Mouse (Mus musculus) midbrain, embryonic 12.5 days (tissue): ENCODE measurements around the gene Cib2. TPM values are rescaled to one million over a fixed set of nuclear protein-coding genes. Genes with fewer than 3 reads are reported as not detected.
A peak's percentile ranks its signal among the peaks of the same experiment; 100 is the strongest.

Experiments used
- ATAC-seq: fragments of 200-750 bp; cut with Nextera tagmentation; 2 replicates; pipeline ENCODE4 v1.8.0; 2017; ENCODE audit warnings: low read depth, moderate TSS enrichment, moderate library complexity; ENCODE audit not compliant: low FRiP score
- H3K27ac ChIP-seq: fragments of 300-500 bp; sonication (generic); replicated peaks from 2 replicates; pipeline ENCODE4 v1.5.1; 2016; ENCODE audit warnings: mild to moderate bottlenecking
- H3K27me3 ChIP-seq: fragments of 300-500 bp; sonication (generic); 2 replicates; pipeline ENCODE4 v1.6.1; 2016; ENCODE audit warnings: mild to moderate bottlenecking
- H3K36me3 ChIP-seq: fragments of 300-500 bp; sonication (generic); 2 replicates; pipeline ENCODE4 v1.6.1; 2016
- H3K4me1 ChIP-seq: fragments of 300-500 bp; sonication (generic); 2 replicates; pipeline ENCODE4 v1.6.1; 2016
- H3K4me2 ChIP-seq: fragments of 300-500 bp; sonication (generic); replicated peaks from 2 replicates; pipeline ENCODE4 v1.6.1; 2016; ENCODE audit warnings: mild to moderate bottlenecking, moderate library complexity
- H3K4me3 ChIP-seq: fragments of 300-500 bp; sonication (generic); 2 replicates; pipeline ENCODE4 v1.5.1; 2016; ENCODE audit warnings: mild to moderate bottlenecking
- H3K9ac ChIP-seq: fragments of 300-500 bp; sonication (generic); replicated peaks from 2 replicates; pipeline ENCODE4 v1.6.1; 2016; ENCODE audit warnings: mild to moderate bottlenecking, moderate library complexity
- H3K9me3 ChIP-seq: fragments of 300-500 bp; sonication (generic); 2 replicates; pipeline ENCODE4 v1.6.1; 2016; ENCODE audit warnings: mild to moderate bottlenecking
- WGBS: fragments of 180-500 bp; shearing (Covaris S2); methylation state at CpG from one replicate; pipeline ENCODE4 v1.1.7; 2016; 5-methylcytosine and 5-hydroxymethylcytosine counted together
- polyA plus RNA-seq: library from polyadenylated mRNA; unstranded; fragments of >200 nt; fragmentation: Nextera tagmentation; extraction: Ambion mirVana; gene quantifications from 2 replicates; pipeline ENCODE4 v1.2.1, GENCODE M21; 2016

Gene Cib2
- polyA plus RNA-seq, 1 experiment from 2014 or later = 17.4 TPM

DNA sequence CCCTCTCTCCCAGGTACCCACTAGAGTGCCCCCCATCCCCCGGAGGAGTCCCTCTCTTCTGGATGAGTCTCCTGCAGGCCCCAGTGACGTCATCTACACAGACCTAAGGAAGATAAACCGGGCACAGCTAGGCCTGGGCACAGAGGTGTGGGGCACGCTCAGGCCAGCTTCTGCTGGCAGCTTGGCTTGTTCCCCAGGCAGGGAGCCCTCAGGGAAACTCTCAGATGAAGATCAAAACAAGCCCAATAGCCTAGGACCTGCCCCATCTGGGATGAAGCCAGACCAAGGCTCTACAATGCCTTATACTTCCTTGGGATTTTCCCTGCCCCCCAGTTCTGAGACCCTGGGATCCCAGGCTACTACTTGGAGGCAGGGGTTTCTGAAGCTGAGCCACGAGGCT, 19.2 kb downstream of the Cib2 start:
- no peaks in the 10 kb centered on the region for H3K36me3 ChIP-seq
- H3K27ac ChIP-seq = no peak overlapping the region
- no peak overlapping the region for H3K4me2 ChIP-seq
- no peak for ATAC-seq
- H3K4me1 ChIP-seq = peaks cover 5% of the 10 kb centered on the region; the same call in 1 of the 2 replicates
- H3K9ac ChIP-seq = no peak overlapping the region
- no peaks in the 10 kb centered on the region for H3K9me3 ChIP-seq
- H3K4me3 ChIP-seq = no peak overlapping the region
- H3K27me3 ChIP-seq = no peaks in the 10 kb centered on the region
- 75% methylated on average over 5 of the region's 5 CpGs for whole genome bisulfite sequencing

DNA sequence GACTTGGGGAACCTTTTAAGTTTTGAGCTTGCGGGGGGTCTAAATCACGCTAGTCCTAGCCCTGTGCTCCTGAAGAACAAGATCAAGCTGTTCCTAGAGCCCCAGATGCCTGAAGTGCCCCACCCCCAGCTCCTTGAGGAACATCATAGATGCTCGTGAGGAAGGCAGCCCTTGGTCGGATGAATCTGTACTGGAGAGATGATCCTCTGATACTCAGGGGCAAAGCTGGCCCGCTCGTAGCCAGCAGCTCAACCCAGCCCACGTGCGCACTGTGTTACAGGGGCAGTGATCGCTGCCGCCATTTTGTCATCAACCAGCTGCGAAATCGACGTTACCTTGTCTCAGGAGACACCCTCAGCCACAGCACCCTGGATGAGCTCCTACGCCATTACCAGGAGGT, 21.3 kb downstream of the Cib2 start, which contains the start of gene Sh2d7:
TSS of gene Sh2d7 (plus strand) at position 301 of the 400 bp plus-strand sequence.
- Histone ChIP-seq H3K36me3 (no peaks in the 10 kb centered on the region), H3K4me1 (peaks cover 14% of the 10 kb centered on the region; the same call in 1 of the 2 replicates), H3K27ac (no peak within 1 kb of the TSS), H3K4me3 (no peak within 1 kb of the TSS), H3K9ac (no peak within 1 kb of the TSS), H3K9me3 (no peaks in the 10 kb centered on the region), H3K4me2 (no peak within 1 kb of the TSS), H3K27me3 (no peaks in the 10 kb centered on the region)
- no peak for ATAC-seq
- 95% methylated on average over 14 of the region's 14 CpGs for WGBS

DNA sequence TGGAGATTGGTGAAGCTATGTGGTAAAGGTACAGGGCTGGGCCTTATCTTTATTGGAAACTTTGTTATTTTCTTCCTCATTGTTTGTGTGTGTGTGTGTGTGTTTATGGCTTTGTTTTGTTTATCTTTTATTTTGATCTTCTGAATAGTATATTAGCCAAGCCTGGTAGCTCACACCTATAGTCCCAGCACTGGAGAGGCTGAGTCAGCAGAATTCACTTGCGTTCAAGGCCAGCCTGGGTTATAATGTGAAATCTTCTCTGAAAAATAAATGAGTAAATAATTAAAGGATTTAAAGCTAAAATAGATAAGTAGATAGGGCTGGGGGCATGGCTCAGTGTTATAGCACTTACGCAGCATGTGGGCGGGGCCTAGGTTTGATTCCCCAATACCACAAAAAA, 21.8 kb downstream of the Cib2 start:
- Histone ChIP-seq H3K4me2 (no peak overlapping the region), H3K9ac (no peak overlapping the region), H3K4me1 (peaks cover 16% of the 10 kb centered on the region; the same call in 1 of the 2 replicates), H3K4me3 (no peak overlapping the region), H3K27ac (no peak overlapping the region), H3K36me3 (no peaks in the 10 kb centered on the region), H3K27me3 (no peaks in the 10 kb centered on the region), H3K9me3 (no peaks in the 10 kb centered on the region)
- 96% methylated on average over 3 of the region's 3 CpGs for WGBS
- no peak for ATAC-seq

DNA sequence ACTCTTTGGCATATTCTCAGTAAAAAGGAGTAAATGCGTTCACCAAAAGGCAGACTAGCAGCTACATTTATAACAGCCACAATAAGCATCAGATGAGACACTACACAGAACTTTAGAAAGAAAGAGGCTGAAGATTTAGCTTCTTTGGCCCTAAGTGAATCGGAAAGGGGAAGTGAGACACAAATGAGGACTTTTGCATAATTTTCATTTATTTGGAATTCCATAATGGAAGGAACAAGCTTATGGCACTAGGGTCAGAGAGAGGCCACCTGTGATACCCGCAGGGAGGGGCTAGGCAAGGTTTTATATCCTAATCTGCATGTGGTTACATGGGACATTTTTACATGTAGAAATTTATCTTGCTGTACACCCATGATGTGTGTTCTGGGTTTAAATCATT, 22.5 kb downstream of the Cib2 start:
- Histone ChIP-seq H3K4me3 (no peak overlapping the region), H3K9ac (no peak overlapping the region), H3K4me1 (peaks cover 16% of the 10 kb centered on the region; the same call in 1 of the 2 replicates), H3K27me3 (no peaks in the 10 kb centered on the region), H3K4me2 (no peak overlapping the region), H3K27ac (no peak overlapping the region), H3K9me3 (no peaks in the 10 kb centered on the region), H3K36me3 (no peaks in the 10 kb centered on the region)
- ATAC-seq = no peak
- WGBS = 85% methylated on average over 3 of the region's 3 CpGs

DNA sequence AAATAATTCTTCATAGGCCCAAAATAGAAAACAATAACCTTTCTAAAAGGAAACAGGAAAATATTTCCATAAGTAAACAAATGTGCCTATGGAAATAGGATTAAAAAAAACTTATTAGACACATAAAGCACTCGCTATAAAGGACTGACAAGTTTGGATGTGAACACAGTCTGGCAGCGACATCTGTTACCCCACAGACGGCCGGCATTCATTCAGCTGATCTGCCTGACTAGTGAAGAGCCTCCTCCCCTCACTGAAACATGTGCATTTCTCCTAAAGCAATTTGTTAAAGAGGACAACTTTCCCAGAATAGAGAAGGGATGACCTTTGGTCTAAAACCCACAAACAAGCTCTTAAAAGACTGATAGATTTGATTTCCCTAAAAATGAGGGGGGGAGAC, 23.0 kb downstream of the Cib2 start:
- WGBS = 30% methylated on average over 4 of the region's 4 CpGs
- ATAC-seq = no peak
- Histone ChIP-seq H3K9ac (no peak overlapping the region), H3K36me3 (no peaks in the 10 kb centered on the region), H3K27me3 (no peaks in the 10 kb centered on the region), H3K27ac (no peak overlapping the region), H3K9me3 (no peaks in the 10 kb centered on the region), H3K4me1 (peaks cover 16% of the 10 kb centered on the region; the same call in 1 of the 2 replicates), H3K4me3 (no peak overlapping the region), H3K4me2 (no peak overlapping the region)

DNA sequence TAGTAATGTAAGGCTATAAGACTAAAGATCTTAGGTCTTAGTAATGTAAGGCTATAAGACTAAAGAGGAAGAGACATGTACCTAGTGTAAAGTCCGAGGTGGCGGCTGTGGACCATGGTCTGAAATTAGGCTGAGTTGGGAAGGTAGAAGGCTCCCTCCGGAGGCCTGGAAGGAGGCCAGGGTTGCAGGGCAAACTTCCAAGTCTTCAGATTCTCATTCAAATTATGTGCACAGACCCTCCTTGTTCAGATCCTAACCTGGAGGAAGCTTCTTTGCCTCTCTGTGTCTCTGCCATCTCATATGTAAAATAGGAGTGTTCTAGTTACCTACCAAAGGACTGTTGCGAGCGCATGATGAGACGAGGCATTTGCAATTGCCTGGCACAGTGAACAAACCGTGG, 23.8 kb downstream of the Cib2 start:
- WGBS = 82% methylated on average over 7 of the region's 7 CpGs
- Histone ChIP-seq H3K4me2 (no peak overlapping the region), H3K27ac (no peak overlapping the region), H3K27me3 (no peaks in the 10 kb centered on the region), H3K9me3 (no peaks in the 10 kb centered on the region), H3K4me3 (no peak overlapping the region), H3K9ac (no peak overlapping the region), H3K36me3 (no peaks in the 10 kb centered on the region), H3K4me1 (peaks cover 16% of the 10 kb centered on the region; the same call in 1 of the 2 replicates)
- ATAC-seq = no peak

DNA sequence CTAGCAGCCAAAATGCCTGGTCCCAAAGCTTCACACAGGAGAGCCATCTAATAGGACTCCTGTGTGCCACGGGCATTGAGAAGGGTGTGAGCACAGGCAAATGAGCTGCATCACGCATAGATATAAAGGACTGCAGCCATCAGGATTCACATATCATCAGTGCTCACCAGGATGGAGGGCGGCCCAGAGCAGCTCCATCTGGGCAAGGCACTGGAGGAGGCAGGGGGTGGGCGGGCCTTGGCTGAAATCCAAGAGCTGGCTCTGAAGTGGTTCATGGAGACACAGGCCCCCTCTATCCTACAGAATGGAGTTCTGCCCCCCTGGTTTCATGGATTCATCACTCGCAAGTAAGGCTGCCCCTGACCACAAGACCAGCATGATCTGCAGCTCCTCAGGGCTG, 26.0 kb downstream of the Cib2 start:
- H3K27ac ChIP-seq = no peak overlapping the region

DNA sequence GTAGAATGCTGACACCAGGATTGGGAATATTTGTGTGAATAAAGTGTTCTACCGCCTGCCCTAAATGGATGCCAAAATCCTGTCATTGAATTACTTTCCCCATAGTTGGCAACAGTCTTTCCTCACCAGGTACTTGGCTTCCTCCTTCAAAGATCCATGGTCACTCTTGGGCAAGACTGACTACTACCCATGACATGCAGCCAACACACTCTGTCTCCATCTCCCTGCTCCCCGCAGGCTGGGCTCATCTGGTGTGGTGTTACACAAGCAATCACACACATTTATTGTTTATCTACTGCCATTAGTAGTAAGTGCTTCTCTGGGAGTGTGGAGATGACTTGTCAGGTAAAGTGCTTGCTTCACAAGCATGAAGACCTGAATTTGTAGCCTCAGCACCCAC, 27.1 kb downstream of the Cib2 start:
- H3K27ac ChIP-seq = no peak overlapping the region
- no peak overlapping the region for H3K9ac ChIP-seq
- no peak overlapping the region for H3K4me3 ChIP-seq
- H3K4me2 ChIP-seq = no peak overlapping the region
- H3K4me1 ChIP-seq = peaks cover 16% of the 10 kb centered on the region; the same call in 1 of the 2 replicates
- no peaks in the 10 kb centered on the region for H3K36me3 ChIP-seq
- 96% methylated on average over 2 of the region's 2 CpGs for WGBS
- no peak for ATAC-seq
- no peaks in the 10 kb centered on the region for H3K9me3 ChIP-seq
- no peaks in the 10 kb centered on the region for H3K27me3 ChIP-seq

More for the DNA sequence above, 26.0 kb downstream of the Cib2 start:
- Histone ChIP-seq H3K4me2 (no peak overlapping the region), H3K4me1 (peaks cover 16% of the 10 kb centered on the region; the same call in 1 of the 2 replicates), H3K9ac (no peak overlapping the region), H3K36me3 (no peaks in the 10 kb centered on the region), H3K4me3 (no peak overlapping the region), H3K9me3 (no peaks in the 10 kb centered on the region), H3K27me3 (no peaks in the 10 kb centered on the region)
- peak; percentile 63 for ATAC-seq
- WGBS = 68% methylated on average over 5 of the region's 5 CpGs

DNA sequence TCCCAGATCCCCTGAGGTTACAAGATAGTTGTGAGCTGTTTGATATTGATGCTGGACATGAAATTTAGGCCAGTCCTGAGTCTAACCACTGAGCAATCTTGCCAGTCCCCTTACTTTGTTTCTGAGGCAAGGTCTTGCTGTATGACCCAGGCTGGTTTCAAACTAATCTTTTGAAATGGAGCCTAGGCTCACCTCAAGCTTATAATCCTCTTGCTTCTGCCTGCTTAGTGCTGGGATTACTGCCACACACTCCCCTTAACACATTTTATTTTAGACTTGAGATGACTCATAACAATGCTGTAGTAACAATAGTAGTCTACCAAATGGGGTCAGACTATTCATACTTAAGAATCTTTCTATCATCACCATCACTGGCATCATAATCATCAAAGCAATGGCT, 28.6 kb downstream of the Cib2 start:
- Histone ChIP-seq H3K4me3 (no peak overlapping the region), H3K27ac (no peak overlapping the region), H3K9ac (no peak overlapping the region), H3K4me2 (no peak overlapping the region), H3K27me3 (no peaks in the 10 kb centered on the region), H3K9me3 (no peaks in the 10 kb centered on the region), H3K4me1 (peaks cover 14% of the 10 kb centered on the region; the same call in 1 of the 2 replicates), H3K36me3 (no peaks in the 10 kb centered on the region)
- ATAC-seq = no peak

DNA sequence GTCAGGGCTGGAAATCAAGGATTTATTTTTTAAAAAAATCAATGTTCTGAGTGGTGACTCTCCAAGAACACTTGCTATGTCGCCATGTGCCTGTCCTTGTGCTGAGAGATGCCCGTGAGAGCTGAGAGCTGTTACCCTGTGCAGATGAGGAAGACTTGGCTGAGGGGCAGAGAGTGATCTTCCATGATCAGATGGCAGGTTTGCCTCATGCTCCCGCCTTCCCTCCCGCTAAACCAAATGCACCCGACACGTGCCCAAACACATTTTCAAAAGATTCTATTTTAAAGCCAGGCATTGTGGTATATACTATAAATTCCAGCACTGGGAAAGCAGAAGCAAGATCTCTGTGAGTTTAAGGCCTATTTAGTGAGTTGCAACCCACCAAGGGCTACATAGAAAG, 29.2 kb downstream of the Cib2 start:
- Histone ChIP-seq H3K4me2 (no peak overlapping the region), H3K4me1 (peaks cover 11% of the 10 kb centered on the region; the same call in 1 of the 2 replicates), H3K4me3 (no peak overlapping the region), H3K27me3 (no peaks in the 10 kb centered on the region), H3K27ac (no peak overlapping the region), H3K36me3 (no peaks in the 10 kb centered on the region), H3K9me3 (no peaks in the 10 kb centered on the region), H3K9ac (no peak overlapping the region)
- ATAC-seq = no peak
- WGBS = 89% methylated on average over 6 of the region's 6 CpGs

DNA sequence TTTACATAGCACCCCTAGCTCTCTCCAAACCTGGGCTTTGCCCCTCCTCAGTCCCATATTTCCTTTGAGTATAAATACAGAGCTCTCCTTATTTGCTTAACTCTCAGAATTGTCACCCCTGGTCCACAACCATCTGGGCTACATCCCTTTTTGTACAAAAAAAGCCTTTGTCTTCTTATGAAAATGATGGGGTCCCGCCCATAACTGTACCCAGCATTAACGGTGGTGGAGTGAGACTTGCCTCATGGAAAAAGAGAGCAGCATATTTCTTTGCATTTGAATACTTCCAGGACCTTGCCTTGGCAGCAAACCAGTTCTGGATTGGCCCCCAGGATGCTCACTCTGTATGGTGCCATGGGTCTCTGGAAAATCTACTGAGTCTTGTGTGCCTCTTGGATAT, 30.1 kb downstream of the Cib2 start:
- Histone ChIP-seq H3K4me2 (no peak overlapping the region), H3K4me3 (no peak overlapping the region), H3K4me1 (peaks cover 11% of the 10 kb centered on the region; the same call in 1 of the 2 replicates), H3K36me3 (no peaks in the 10 kb centered on the region), H3K9ac (no peak overlapping the region), H3K27ac (no peak overlapping the region), H3K27me3 (no peaks in the 10 kb centered on the region), H3K9me3 (no peaks in the 10 kb centered on the region)
- ATAC-seq = no peak
- 82% methylated on average over 2 of the region's 2 CpGs for WGBS

DNA sequence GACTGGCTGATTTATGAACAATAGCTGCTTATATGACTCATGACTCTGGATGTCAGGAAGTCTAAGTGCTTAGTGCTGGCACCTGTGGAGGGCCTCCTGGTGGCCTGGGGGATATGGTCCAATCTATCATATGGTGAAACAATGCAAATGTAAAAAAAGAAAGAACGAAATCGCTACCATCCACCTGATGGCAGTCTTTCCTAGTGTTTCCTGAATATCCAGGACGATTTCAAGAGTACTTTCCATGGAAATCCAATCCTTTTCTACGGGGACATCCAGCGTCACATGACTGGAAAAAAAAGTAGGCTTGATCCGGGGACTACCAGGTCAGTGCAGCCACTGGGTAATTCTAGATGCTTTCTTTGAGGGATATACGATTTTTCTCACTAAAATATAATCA, 32.3 kb downstream of the Cib2 start:
- no peaks in the 10 kb centered on the region for H3K9me3 ChIP-seq
- no peak overlapping the region for H3K27ac ChIP-seq
- no peak overlapping the region for H3K4me2 ChIP-seq
- no peak overlapping the region for H3K9ac ChIP-seq
- no peak for ATAC-seq
- H3K27me3 ChIP-seq = no peaks in the 10 kb centered on the region
- no peaks in the 10 kb centered on the region for H3K36me3 ChIP-seq
- WGBS = 81% methylated on average over 7 of the region's 7 CpGs
- no peak overlapping the region for H3K4me3 ChIP-seq
- no peaks in the 10 kb centered on the region for H3K4me1 ChIP-seq

DNA sequence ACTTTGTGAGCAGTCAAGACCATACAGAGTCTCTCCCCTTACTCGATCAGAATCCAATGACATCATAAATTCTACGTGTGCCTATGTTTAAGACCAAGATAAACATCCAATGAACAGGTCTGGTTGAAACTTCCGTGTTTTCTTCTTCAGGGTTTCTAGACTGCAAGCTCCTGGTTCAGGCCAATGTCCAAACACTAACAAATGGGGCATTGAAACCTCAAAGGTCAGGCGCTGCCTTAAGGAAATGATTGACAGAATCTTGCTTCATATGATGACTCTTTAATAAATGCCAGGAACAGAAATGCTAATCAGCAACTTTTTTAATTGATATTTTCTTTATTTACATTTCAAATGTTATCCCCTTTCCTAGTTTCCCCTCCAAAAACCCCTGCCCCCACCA, 39.7 kb downstream of the Cib2 start:
- Histone ChIP-seq H3K4me2 (no peak overlapping the region), H3K9me3 (no peaks in the 10 kb centered on the region), H3K4me1 (no peaks in the 10 kb centered on the region), H3K9ac (no peak overlapping the region), H3K27ac (no peak overlapping the region), H3K4me3 (no peak overlapping the region), H3K36me3 (no peaks in the 10 kb centered on the region), H3K27me3 (no peaks in the 10 kb centered on the region)
- WGBS = 87% methylated on average over 4 of the region's 4 CpGs
- no peak for ATAC-seq
